Mouse (Mus musculus) liver, postnatal 0 days (tissue): ENCODE measurements around the gene Gm44579.

Experiments
- CTCF ChIP-seq: sonication (generic); IDR thresholded peaks from 2 replicates; pipeline ENCODE4 v1.5.1; 2016; ENCODE audit warnings: antibody characterized with exemption, low read depth
- EP300 ChIP-seq: IDR thresholded peaks from 2 replicates; pipeline ENCODE4 v1.6.1; 2016; ENCODE audit warnings: antibody characterized with exemption, low read depth, mild to moderate bottlenecking

DNA sequence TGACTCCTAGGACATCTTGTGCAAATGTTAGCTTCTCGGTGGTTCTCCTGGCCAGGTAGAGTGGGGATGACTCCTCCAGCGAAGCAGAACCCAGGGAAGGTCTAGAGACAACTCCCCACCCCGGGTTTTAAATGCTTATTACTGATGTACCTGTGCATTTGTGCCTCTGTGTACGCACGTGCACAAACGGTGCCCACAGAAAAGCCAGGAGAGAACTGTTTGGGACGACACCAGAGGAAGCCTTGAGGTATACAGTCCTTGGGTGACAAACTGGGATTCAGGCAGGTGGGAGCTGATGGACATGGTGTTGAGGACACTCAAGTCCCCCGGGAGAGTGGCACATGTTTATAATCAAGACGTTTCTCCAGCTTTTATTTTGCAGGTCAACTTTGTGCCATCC is 49.9 kb downstream of the Gm44579 start:
- TF ChIP-seq CTCF (no peak), EP300 (no peak)
